Mouse (Mus musculus) left cerebral cortex, postnatal 36 days (tissue): ENCODE measurements at regions not wholly inside any gene's neighbourhood (a gene's known extent, or its start where the extent isn't known, plus 50 kb on each side); places are given as distances from the start of the nearest gene placed in this dataset.

Source experiments
- DNase-seq, 2 experiments: peaks; one replicate each; pipeline ENCODE4 v3.0.0; 2021 to 2022; ENCODE audit warnings: low spot score in 2 of 2, mixed read lengths in 1 of 2
- intact Hi-C: fragments of 180-260 bp; cut with DNase I; formaldehyde crosslinking; loops from one replicate; pipeline ENCODE4 v1.15.1; 2025

DNA sequence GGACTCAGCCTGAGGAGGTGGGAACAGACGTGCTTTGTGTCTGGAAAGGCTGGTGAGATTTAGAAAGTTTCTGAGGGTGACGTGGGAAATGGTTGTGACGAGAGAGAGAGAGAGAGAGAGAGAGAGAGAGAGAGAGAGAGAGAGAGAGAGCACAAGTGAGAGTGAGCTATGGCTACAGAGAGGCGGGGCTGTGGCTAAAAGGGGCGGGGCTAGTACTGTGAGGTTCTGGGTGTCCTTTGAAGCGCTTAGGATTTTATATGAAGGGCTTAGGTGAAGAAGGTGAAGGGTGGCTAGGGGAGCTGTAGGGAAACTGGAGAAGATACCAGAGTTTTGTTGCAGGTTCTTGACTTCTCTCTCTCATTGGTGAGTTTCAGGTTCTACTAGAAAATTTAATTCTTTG, 210.6 kb upstream of the Serp2 start:
- no peak for DNase-seq
- intact Hi-C loops = loop anchor here (10.0 kb wide), 2 partner anchors 112 to 238 kb away; no protein-coding TSS in a partner anchor

DNA sequence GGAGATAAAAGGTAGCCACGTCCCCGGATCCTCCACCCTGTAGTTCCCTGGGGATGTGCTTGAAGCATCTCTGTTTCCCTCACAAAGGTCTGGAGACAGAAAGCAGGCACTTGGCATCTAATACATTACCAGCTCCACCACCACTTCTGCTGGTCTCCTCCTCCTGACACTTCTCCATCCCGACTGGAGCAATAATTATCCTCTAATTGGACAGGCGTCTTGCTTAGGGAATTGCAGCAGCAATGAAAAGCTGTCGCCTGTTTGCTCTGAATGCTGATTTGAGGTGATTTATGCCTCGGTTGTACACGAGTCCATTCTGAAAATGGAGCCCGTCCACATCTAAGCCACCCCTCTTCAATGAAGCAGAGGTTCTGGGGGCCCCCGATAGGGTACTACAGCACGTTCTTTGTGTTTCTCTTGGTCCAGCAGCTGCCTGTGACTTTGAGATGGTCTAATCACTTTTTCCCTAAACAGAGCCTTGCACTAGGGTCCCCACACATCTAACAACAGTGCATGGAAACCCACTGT, 209.6 kb upstream of the Serp2 start:
- intact Hi-C loops = loop anchor here (10.0 kb wide), 2 partner anchors 111 to 239 kb away; no protein-coding TSS in a partner anchor
- DNase-seq = no peak

DNA sequence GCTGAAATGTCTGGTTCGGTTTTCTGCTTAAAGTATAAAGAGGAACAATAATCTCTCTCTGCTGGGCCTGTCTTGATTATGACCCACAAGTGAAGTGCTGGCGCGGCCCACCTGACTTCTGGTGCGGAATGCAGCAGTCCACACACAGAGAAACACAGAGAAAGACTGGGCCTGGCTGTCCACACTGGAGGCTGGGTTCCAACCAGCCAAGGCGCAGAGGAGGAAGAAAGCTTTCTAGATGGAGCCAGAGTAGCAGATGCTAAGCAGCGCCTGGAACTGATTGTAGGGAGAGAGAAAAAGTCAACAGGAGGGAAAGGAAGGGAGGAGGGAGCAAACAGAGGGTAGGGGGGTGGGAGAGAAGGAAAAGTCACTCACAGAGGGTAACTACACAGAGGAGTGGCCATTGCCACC, 208.4 kb upstream of the Serp2 start:
- DNase-seq = peak; percentile 60 to 74
- intact Hi-C loops = loop anchor here (2.0 to 10.0 kb wide), 3 partner anchors 54 to 240 kb away; no protein-coding TSS in a partner anchor

DNA sequence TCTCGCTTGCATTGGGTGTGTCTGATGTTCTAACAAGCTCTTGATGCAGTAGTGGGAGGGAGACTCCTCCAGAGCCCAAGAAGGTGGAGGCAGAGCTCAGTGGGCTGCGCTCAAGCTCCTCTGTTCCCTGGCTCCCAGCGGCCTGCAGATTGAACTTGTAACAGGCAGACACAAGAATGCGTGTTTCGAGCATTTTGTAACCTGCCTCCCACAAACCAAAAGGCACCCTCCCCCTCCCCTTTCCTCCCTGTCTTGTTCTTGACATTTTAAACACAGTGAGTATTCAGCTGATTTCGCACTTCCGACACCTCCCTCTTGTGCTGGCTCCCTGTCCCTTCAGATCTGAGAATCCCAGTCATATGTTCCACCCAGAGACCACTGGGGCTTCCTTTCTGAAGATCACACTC, 207.7 kb upstream of the Serp2 start:
- intact Hi-C loops = loop anchor here (2.0 to 10.0 kb wide), 5 partner anchors 54 to 262 kb away; partner anchors contain the start of gene Serp2
- peak; percentile 76 to 77 for DNase-seq

DNA sequence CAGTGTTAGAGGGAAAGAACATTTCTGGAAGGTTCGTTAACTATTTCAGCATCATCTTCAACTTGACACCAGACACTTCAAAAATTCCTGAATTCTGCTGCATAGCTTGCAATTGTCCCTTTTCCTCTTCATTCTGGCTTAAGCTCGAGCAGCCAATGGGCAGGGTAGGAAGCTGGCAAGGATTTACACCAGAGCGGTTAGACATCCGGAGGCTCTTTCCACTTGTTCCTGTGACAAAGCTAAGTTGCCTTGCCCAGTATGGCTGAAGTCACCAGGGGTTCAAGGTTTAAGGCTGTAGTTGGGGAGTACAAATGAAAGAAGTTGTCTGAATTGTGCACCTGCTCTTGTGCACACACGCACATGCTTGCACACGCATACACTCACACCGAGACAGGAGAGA, 206.8 kb upstream of the Serp2 start:
- intact Hi-C loops = loop anchor here (2.0 to 10.0 kb wide), 5 partner anchors 109 to 261 kb away; partner anchors contain the start of gene Serp2
- DNase-seq = no peak

DNA sequence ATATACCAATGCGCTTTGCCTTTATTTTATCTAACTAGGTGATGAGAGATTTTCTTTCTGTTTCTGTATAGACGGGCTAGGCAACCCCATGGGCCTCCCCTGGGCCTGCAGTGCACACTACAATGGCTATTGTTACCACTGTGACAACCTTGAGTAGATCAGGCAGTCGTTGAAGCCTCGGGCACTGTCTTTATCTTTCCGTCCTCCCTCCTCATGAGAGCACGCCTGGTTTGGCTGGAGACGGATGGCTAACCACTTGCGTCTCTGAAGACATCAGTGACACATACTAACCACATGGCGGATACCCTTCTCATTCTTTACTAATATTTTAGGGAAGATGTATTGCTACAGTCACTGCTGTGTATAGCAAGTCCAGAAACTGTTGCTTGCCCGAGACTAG, 206.1 kb upstream of the Serp2 start:
- no peak for DNase-seq
- intact Hi-C loops = loop anchor here (2.0 to 10.0 kb wide), 5 partner anchors 108 to 260 kb away; partner anchors contain the start of gene Serp2

DNA sequence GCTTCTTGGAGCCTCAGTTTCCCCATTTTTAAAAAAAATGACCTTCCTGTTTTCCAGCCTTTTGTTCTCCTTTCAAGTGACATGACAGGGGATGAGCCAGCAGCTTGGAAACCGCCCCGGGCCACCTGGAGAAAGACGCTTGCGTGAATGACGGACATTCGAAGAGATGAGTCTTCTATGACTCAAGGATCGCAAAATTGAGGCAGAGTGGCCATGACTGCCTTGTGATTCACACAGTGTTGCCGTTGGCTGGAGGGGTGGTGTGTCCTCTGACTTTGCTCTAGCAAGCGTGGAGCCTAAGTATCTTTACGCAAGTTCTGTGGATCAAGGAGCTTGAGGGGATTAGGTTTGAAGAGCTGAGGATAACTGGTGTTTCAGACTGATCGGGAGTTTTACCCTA, 205.0 kb upstream of the Serp2 start:
- intact Hi-C loops = loop anchor here (2.0 to 10.0 kb wide), 5 partner anchors 107 to 259 kb away; partner anchors contain the start of gene Serp2
- no peak for DNase-seq

DNA sequence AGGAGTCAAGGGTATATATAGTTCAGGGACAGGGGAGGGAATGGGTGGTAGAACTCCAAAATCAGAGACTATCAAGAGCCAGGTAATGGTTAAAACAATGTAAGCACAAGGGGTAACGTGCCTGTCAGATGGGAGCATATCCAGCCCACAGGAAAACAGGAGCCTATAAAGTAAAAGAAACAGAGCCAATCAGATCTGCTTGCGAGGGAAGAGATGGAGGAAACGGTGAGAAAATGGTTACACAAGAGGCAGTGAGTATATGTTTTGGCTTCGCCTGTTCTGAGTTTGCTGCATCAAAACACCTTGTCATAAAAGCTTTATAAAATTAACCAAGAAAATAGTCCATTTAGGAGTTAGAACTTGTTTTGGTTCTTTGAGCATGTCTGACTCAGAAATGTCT, 204.6 kb upstream of the Serp2 start:
- no peak for DNase-seq
- intact Hi-C loops = loop anchor here (5.0 to 10.0 kb wide), 4 partner anchors 106 to 259 kb away; partner anchors contain the start of gene Serp2

DNA sequence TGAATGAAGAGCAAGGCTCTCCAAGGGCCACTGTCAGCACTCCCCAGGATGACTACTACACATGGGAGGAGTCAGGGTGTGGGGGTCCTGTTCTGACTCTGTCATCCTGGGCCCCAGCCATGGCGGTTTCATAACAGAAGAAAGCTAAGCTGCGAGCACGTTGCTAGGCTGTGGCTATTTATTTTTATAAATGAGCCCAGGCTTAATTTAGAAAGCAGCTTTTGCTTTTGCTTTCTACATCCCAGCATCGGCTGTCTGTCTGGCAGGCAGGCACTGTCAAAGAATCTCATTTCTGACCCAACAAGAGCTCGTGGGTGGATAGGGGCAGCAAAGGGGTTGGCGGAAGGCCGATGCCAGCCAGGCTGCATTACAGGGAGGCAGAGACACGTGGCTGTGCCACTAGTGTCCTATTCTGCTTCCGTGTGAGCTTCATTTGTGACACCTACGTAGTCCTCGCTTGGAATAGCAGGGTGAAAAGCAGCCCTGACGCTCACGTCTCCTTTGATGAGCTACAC, 203.9 kb upstream of the Serp2 start:
- intact Hi-C loops = loop anchor here (5.0 to 10.0 kb wide), 4 partner anchors 106 to 258 kb away; partner anchors contain the start of gene Serp2
- DNase-seq = peak; percentile 87 to 90

DNA sequence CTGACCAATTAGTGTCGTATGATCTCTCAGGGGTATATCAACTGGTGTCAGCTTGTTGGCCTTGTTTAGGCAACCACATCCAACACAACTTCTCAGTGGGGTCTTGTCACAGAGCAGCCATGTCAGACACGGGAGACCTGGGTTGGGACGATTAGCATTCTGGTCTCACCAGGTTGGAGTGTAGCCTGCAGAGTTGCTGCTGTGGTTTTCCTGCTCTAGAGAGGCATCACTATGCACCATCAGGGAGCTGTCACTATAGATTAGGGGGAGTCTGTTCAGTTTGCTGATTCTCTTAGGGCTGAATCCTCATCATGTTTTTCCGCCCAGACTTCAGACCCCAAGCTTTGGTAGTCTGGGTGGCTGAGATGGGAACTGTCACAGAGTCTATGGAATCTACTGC, 202.7 kb upstream of the Serp2 start:
- intact Hi-C loops = no loop called here
- DNase-seq = no peak

DNA sequence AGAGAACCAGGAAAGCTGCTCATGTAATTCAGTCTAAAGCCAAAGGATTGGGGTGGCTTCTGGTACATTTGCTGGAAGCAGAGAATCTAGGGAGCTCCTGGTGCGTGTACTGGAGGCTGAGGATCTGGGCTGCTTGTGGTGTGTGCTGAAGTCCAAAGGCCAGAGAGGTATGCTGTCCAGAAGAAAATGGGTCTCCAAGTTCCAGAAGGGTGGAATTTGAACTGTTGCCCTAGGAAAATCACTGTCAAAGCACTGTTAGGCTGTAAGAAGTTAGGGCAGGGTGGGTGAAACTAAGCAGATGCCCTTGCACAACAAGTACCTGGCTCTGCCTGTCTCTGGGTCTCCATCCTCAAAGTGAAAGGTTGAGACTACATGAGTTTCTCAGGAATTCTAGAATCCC, 201.9 kb upstream of the Serp2 start:
- intact Hi-C loops = no loop called here
- DNase-seq = no peak

DNA sequence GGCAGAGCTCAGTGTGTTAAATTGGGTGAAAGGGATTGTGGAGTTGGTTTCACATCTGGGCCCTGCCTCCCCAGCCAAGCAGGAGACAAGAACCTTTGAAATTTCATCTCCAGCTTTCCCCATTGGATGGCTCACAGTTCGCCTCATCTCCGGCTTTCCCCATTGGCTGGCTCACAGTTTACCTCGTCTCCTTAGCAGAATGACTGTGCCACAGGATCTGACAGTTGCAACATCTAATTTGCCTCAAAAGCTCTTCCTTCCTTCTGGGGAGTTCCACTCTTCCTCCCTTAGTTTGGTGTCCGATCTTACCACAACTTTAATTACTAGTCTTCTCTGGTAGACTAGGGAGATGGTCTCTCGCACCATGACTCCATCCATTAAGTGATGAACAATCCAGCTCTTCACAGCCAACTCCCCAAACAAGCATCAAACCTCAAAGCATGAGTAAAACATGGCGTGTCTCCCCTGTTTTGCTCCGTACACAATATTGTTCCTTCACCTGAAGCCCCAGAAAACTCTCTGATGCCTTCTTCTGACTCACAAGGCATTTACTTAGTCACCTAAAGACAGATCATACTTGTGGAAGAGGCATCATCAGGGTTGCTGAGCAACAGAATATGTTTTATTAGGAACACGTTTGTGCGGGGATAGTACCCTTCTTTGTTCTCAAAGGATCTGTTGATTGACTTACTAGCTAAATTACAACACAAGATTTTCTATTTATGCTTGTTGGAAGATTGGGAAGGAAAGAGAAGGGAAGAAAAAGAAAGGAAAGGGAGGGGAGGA, 199.1 kb upstream of the Serp2 start:
- DNase-seq = no peak
- intact Hi-C loops = no loop called here

DNA sequence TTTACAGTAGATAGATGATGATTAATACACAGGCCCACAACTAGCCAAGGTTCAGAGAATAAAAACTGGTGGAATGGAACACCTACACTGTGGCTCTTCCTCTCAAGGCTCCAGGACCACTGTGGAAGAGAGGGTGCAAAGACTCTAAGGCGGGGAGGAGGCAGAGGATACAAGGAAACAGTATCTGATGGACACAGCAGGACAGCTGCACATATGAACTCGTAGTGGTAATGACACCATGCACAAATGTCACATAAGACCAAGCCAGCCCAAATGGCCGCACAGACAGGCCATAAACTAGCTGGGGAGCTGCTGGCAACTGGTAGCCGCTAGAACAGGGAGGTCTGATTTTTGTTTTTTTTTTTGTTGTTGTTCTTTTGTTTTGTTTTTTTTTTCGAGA, 197.0 kb upstream of the Serp2 start:
- intact Hi-C loops = no loop called here
- no peak for DNase-seq

DNA sequence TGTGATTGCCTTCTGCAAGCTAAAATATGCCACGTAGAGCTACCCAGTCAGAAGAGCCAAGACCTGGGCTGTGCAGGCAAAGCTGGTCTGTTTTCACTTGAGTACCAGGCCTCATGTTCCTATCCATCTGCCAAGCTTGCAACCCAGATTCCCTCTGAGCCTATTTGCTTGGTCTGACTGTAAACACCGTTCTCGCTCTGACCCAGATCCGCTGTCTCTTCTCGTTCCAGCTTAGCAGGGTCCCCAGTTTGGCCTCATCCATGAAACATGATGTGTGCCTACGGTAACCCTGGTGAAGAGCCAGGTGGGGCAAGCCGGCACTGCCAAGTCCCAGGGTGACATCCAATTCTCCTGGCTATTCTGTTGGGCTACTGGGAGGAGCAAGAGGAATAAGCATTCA, 192.5 kb upstream of the Serp2 start:
- no peak for DNase-seq
- intact Hi-C loops = no loop called here

DNA sequence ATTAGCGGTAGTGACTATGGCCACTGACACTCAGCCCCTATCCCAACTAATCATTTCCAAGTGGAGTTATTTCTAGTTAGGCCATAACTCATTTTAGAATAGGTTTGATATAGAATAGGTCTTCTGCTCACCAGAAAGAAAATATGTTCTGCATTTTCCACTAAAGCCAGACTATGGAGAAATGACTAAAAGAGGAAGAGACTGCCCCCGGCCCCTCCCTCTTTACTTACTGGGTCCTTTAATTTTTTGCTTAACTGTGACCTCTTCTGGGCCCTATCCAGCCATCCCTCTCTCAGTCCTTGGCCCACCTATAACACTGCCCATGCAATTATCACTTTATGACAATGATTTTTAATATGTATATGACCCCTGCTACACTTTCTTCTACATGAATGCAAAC, 192.0 kb upstream of the Serp2 start:
- no peak for DNase-seq
- intact Hi-C loops = no loop called here

DNA sequence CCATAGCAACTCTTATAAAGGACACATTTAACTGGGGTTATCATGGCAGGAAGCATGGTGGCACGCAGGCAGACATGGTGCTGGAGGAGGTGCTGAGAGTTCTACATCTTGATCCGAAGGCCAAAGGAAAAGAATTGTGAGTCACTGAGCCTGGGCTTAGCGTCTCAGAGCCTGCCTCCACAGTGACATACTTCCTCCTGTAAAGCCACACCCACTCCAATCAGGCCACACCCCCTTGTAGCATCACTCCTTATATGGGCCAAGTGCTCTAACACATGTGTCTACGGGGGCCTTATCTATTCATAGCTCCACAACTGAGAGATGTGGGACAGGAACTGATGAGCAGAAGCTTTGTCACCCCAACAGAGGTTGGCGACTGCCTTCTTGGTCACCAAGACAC, 191.1 kb upstream of the Serp2 start:
- no peak for DNase-seq
- intact Hi-C loops = no loop called here

DNA sequence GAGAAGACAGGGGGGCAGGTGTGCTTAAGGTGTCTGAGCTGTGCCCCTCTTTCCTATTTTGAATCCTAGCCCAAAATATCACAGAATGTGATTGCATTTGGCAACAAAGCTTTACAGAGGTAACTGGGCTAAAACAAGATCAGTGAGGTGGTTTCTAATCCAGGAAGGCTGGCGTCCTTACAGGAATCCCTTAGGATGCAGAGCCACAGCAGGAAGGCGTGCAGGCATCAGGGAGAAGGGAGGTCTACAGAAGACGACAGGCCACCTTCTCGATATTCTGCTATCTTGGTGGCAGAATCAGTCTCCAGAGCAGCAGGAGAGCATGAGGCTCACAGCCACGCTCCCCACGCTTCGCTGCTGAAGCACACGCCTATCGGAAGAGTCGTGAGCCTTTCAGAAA, 189.6 kb upstream of the Serp2 start:
- DNase-seq = no peak
- intact Hi-C loops = no loop called here

DNA sequence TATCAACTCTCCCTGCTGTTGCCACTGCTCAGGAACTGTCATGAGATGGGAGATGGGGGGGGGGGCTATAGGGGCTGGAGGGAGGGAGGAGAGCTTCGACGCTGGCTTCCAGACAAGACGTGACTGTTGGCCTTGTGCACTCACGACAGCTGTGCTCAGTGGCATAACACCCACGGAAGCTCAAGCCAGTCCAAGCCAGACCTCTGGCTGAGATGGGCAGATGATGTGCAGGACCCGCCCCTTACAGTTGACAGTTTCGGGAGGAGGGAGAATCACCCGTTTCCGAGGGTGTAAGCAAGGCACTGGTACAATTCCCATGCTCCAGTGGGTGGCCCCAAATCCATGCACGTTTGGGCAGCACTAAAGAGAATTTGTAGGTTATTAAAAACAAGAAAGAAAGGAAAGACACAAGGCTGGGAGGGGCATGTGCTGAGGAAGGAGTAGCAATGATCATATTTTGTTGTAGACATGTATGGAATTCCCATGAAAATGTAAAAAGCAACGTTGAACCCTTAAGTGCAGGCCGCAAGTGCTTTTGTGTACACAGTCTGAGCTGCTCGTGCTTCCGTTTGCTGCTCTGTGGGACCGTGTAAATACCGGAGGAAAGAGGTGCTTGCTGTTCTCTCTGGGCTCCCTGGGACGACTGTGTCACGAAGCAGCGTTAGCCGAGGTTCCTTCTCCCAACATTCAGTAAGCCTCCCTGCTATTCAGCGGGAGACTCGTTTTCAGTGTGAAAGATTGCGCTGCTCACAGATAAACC, 188.2 kb upstream of the Serp2 start:
- intact Hi-C loops = loop anchor here (5.0 kb wide), 1 partner anchor 188 kb away; the partner anchor contains the start of gene Serp2
- no peak for DNase-seq

DNA sequence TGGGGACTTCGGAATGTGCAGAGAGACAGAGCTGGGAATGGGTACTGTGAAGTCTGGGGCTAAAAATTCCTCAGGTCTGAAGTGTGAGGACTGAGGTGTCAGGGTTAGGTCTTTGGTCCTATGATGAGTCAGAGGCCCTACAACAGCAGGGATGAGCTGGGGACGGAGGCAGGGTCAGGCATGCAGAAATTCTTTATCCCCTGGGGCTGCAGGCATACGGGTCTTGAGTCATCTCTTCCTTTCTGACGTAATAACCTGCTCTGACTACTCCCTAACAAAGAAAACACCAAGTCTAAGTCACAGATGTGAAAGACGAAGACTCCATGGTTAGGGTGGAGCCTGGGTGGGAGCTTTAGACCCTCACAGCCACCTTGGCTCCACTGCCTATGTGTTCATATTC, 185.6 kb upstream of the Serp2 start:
- no peak for DNase-seq
- intact Hi-C loops = loop anchor here (5.0 kb wide), 1 partner anchor 185 kb away; the partner anchor contains the start of gene Serp2
